Mouse (Mus musculus) embryonic facial prominence, embryonic 14.5 days (tissue): ENCODE measurements around the gene Pigm. TPM values are rescaled to one million over a fixed set of nuclear protein-coding genes. Genes with fewer than 3 reads are reported as not detected.

Source experiments
- ATAC-seq: fragments of 200-750 bp; cut with Nextera tagmentation; 2 replicates; pipeline ENCODE4 v1.8.0; 2017; ENCODE audit warnings: low read depth, moderate number of reproducible peaks, moderate TSS enrichment
- DNase-seq: peaks from one replicate; pipeline ENCODE4 v3.0.0-alpha.2; 2015; ENCODE audit warnings: low spot score
- H3K27ac ChIP-seq: fragments of 300-500 bp; sonication (generic); replicated peaks from 2 replicates; pipeline ENCODE4 v1.5.1; 2014; ENCODE audit warnings: low read depth, mild to moderate bottlenecking, low read length, moderate library complexity
- H3K27me3 ChIP-seq: fragments of 300-500 bp; sonication (generic); replicated peaks from 2 replicates; pipeline ENCODE4 v1.6.1; 2014; ENCODE audit warnings: low read length; ENCODE audit not compliant: control insufficient read depth, insufficient read depth
- H3K36me3 ChIP-seq: fragments of 300-500 bp; sonication (generic); 2 replicates; pipeline ENCODE4 v1.6.1; 2014; ENCODE audit warnings: low read length, mixed read lengths; ENCODE audit not compliant: control insufficient read depth, insufficient read depth
- H3K4me1 ChIP-seq: fragments of 300-500 bp; sonication (generic); 2 replicates; pipeline ENCODE4 v1.6.1; 2014; ENCODE audit warnings: antibody characterized with exemption, low read length; ENCODE audit not compliant: control insufficient read depth, insufficient read depth
- H3K4me2 ChIP-seq: fragments of 300-500 bp; sonication (generic); 2 replicates; pipeline ENCODE4 v1.6.1; 2014; ENCODE audit warnings: low read depth, mild to moderate bottlenecking, low read length, moderate library complexity, mixed read lengths
- H3K4me3 ChIP-seq: fragments of 300-500 bp; sonication (generic); 2 replicates; pipeline ENCODE4 v1.5.1; 2014; ENCODE audit warnings: low read depth, mild to moderate bottlenecking, low read length
- H3K9ac ChIP-seq: fragments of 300-500 bp; sonication (generic); 2 replicates; pipeline ENCODE4 v1.6.1; 2014; ENCODE audit warnings: low read depth, mild to moderate bottlenecking, low read length, moderate library complexity, mixed read lengths
- H3K9me3 ChIP-seq: fragments of 300-500 bp; sonication (generic); 2 replicates; pipeline ENCODE4 v1.6.1; 2016; ENCODE audit warnings: low read length; ENCODE audit not compliant: control insufficient read depth
- WGBS: fragments of 180-500 bp; shearing (Covaris S2); extraction: QIAGEN DNeasy Blood & Tissue Kit; methylation state at CpG from one replicate; pipeline ENCODE4 v1.1.7; 2014; 5-methylcytosine and 5-hydroxymethylcytosine counted together
- polyA plus RNA-seq: library from polyadenylated mRNA; unstranded; fragments of >200 nt; fragmentation: Nextera tagmentation; extraction: Ambion mirVana; gene quantifications from 2 replicates; pipeline ENCODE4 v1.2.1, GENCODE M21; 2014

Gene Pigm
- polyA plus RNA-seq, 1 experiment from 2014 or later, result 7.2 TPM

DNA sequence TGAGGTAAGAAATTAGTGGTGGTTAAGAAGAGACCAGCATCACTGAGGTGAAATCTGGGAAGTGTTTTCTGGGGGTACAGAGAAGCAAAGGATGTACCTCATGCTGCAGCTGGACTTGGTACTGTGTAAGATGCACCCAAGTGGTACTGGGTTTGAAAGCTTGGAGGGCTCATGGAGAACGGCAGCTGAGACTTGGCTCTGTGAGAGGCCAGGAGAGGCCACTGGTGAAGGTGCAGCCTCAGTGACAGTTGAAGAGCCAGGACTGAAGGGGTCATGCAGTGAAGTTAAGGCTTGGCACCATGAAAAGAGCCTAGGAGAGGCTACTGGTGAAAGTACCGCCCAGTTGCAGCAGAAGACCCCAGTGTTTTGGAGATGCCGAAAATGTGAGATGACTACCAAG, 51.5 kb downstream of the Pigm start:
- 88% methylated on average over 3 of the region's 3 CpGs for WGBS
- Histone ChIP-seq H3K36me3 (no peaks in the 10 kb centered on the region), H3K9ac (no peak overlapping the region), H3K27ac (no peak overlapping the region), H3K4me2 (no peak overlapping the region), H3K9me3 (no peaks in the 10 kb centered on the region), H3K27me3 (no peaks in the 10 kb centered on the region), H3K4me1 (0 out of 2 replicates have a peak, but pooled peaks cover 6% of the 10 kb centered on the region), H3K4me3 (no peak overlapping the region)
- ATAC-seq, result no peak
- DNase-seq, result no peak

DNA sequence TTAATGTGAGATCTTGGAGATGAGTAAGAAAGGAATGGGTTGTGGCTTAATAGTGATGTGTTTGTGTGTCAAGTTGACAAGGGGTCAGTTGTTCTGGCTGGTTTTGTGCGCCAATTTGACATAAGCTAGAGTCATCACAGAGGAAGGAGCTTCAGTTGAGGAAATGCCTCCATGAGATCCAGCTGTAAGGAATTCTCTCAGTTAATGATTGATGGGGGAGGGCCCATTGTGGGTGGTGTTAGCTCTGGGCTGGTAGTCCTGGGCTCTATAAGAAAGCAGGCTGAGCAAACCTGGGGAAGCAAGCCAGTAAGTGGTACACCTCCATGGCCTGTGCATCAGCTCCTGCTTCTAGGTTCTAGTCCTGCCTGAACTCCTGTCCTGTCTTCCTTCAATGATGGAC, 52.3 kb downstream of the Pigm start:
- WGBS, result 68% methylated on average over 1 of the region's 1 CpGs
- ATAC-seq (no peak), DNase-seq (no peak)
- Histone ChIP-seq H3K9ac (no peak overlapping the region), H3K36me3 (no peaks in the 10 kb centered on the region), H3K4me1 (0 out of 2 replicates have a peak, but pooled peaks cover 6% of the 10 kb centered on the region), H3K9me3 (no peaks in the 10 kb centered on the region), H3K4me3 (no peak overlapping the region), H3K27ac (no peak overlapping the region), H3K27me3 (no peaks in the 10 kb centered on the region), H3K4me2 (no peak overlapping the region)

DNA sequence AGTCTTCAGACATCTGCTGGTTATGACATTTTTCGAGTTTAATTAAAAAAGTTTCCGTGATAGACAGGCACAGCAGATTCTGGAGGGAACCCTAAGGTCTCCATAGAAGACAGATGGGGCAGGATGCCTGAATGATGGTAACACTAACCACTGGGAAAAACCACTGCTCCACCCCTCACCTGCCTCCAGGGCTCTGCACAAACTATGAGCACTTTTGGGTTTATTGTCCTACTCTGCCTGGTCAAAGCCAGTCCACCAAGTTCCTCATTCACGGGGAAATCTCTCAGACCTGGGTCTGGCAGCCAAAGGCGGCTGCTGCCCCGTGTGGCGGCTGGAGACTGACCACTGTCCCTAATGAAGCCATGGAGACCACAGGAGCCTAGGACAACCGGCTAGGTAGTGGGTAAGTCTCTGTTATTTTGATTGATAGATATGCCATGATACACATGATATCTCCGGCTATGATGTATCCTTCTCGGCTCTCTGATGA, 54.4 kb downstream of the Pigm start:
- DNase-seq (no peak), ATAC-seq (no peak)
- no peak overlapping the region for H3K27ac ChIP-seq
- no peak overlapping the region for H3K4me3 ChIP-seq
- H3K9ac ChIP-seq, result no peak overlapping the region
- no peaks in the 10 kb centered on the region for H3K9me3 ChIP-seq
- H3K4me2 ChIP-seq, result no peak overlapping the region
- 52% methylated on average over 9 of the region's 9 CpGs for WGBS
- 0 out of 2 replicates have a peak, but pooled peaks cover 6% of the 10 kb centered on the region for H3K4me1 ChIP-seq
- no peaks in the 10 kb centered on the region for H3K27me3 ChIP-seq
- no peaks in the 10 kb centered on the region for H3K36me3 ChIP-seq

DNA sequence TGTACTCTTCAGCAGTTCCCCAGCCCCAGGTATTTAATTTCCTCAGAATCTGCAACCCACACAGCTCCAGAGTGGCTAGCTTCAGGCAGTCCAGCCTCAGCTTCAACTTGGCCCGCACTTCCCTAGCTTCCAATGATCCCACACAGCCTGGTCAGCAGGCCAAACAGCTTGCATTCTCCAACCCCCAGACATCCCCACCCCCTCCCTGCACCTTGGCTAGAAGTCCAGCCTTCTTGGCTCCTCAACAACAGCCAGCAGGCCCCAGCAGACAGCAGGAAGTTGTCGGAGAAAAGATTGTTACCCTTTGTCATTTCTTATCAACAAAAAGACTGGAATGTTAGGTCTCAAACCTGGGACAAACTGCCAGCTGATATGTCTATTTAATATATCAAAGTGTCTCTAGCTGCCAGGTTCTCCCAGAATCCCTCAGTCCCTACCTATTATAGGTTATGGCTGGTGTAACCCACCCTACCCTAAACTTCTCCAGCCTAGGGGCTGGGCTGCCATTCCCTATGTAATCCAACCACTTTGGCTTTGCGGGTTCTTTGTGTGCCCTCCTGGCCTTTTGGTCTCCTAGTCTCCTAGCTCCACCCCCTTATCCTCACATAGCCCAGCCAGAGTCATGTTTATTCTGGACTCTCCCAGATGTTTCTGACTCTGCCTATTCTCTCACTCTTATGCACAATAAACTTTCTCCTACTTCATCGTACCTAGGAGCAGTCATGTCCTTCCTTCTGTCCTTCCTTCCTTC, 55.7 kb downstream of the Pigm start:
- ATAC-seq (no peak), DNase-seq (no peak)
- no peak overlapping the region for H3K4me3 ChIP-seq
- no peaks in the 10 kb centered on the region for H3K36me3 ChIP-seq
- no peak overlapping the region for H3K4me2 ChIP-seq
- H3K4me1 ChIP-seq, result 0 out of 2 replicates have a peak, but pooled peaks cover 6% of the 10 kb centered on the region
- H3K9me3 ChIP-seq, result no peaks in the 10 kb centered on the region
- 30% methylated on average over 4 of the region's 4 CpGs for WGBS
- no peaks in the 10 kb centered on the region for H3K27me3 ChIP-seq
- no peak overlapping the region for H3K9ac ChIP-seq
- no peak overlapping the region for H3K27ac ChIP-seq

DNA sequence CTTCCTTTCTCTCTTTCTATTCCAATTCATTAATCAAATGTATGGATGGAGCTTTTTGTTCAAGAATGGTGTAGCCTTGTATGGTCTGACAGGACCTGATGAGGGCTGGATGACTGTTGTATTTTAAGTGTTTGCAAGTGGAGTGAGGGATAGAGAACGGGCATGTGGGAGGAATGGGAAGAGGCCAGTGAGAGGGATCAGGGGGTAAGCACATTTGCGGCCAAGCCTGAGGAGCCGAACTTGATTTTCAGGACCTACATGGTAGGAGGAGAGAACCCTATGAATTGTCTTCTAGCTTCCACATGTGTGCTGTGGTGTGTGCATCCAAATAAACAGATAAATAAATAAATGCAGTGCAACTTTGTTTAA, 56.2 kb downstream of the Pigm start:
- Histone ChIP-seq H3K36me3 (no peaks in the 10 kb centered on the region), H3K4me1 (0 out of 2 replicates have a peak, but pooled peaks cover 6% of the 10 kb centered on the region), H3K4me3 (no peak overlapping the region), H3K9ac (no peak overlapping the region), H3K27me3 (no peaks in the 10 kb centered on the region), H3K9me3 (no peaks in the 10 kb centered on the region), H3K27ac (no peak overlapping the region), H3K4me2 (no peak overlapping the region)
- no peak for DNase-seq
- 72% methylated on average over 3 of the region's 3 CpGs for WGBS
- no peak for ATAC-seq

DNA sequence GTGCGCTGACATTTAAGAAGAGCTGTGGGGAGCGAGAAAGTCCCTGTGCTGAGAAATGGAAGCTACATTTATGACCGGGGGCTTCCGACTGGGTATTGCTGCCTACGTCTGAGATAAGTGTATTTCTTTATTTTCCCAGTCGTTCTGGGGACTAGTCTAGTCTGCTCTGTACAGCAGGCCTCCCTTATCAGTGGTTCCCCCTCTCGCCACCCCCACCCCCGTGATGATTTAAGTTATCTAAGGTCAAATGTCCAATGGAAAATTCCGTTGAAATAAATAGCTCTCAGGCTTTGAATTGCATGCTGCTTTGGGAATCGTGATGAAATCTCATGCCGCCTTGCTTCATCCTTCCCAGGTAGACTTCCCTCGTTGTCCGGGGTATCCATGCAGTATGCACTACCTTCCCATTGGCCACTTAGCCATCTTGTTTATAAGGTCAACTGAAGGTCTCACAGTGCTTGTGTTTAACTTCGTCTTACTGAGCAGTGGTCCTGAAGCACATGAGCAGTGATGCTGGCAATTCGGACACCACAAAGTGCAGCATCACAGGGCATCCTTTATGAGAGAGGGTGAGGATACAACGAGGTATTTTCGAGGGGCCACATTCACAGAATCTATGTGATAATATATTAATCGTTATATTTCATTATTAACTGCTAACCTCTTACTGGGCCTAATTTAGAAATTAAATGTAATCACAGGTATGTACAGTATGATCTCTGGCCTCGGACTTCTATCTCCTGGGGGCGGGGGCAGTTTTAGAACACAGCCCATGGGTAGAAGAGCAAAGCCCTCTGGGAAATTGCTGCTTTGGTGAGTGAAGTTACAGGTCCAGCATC, 56.9 kb downstream of the Pigm start:
- DNase-seq (no peak), ATAC-seq (no peak)
- WGBS, result 83% methylated on average over 20 of the region's 20 CpGs
- Histone ChIP-seq H3K4me3 (no peak overlapping the region), H3K9me3 (no peaks in the 10 kb centered on the region), H3K9ac (no peak overlapping the region), H3K27me3 (no peaks in the 10 kb centered on the region), H3K4me1 (0 out of 2 replicates have a peak, but pooled peaks cover 6% of the 10 kb centered on the region), H3K27ac (no peak overlapping the region), H3K36me3 (no peaks in the 10 kb centered on the region), H3K4me2 (no peak overlapping the region)

Other genes starting within 250 kb of the Pigm start
- 130 and 148 TPM in 2 replicates for gene Pex19, start 249.8 kb upstream of the Pigm start, polyA plus RNA-seq
- gene Dcaf8, start 228.5 kb upstream of the Pigm start, polyA plus RNA-seq, result 102 and 119 TPM in 2 replicates
- gene Pea15a, start 169.7 kb upstream of the Pigm start, polyA plus RNA-seq, result 149 and 150 TPM in 2 replicates
- gene Casq1, start 156.7 kb upstream of the Pigm start, polyA plus RNA-seq, result 39.4 and 74.3 TPM in 2 replicates
- gene Atp1a4, start 118.1 kb upstream of the Pigm start, polyA plus RNA-seq, result 0.05 TPM in 1 of 2 replicates, not detected in the other
- gene Igsf8, start 114.9 kb upstream of the Pigm start, polyA plus RNA-seq, result 57.2 and 60.4 TPM in 2 replicates
- gene Atp1a2, start 78.5 kb upstream of the Pigm start, polyA plus RNA-seq, result 5.6 and 6.2 TPM in 2 replicates
- 0.06 TPM in 1 of 2 replicates, not detected in the other for gene Kcnj9, start 47.2 kb upstream of the Pigm start, polyA plus RNA-seq
- gene Kcnj10, start 35.3 kb upstream of the Pigm start, polyA plus RNA-seq, result 0.18 and 0.28 TPM in 2 replicates
- gene Slamf9, start 98.8 kb downstream of the Pigm start, polyA plus RNA-seq, result 0.68 and 0.77 TPM in 2 replicates
- gene Igsf9, start 105.2 kb downstream of the Pigm start, polyA plus RNA-seq, result 21.4 and 26.3 TPM in 2 replicates
- 192 and 231 TPM in 2 replicates for gene Tagln2, start 123.5 kb downstream of the Pigm start, polyA plus RNA-seq
- gene Cfap45, start 144.3 kb downstream of the Pigm start, polyA plus RNA-seq, result 6.5 and 8.9 TPM in 2 replicates
- 0.45 and 1.6 TPM in 2 replicates for gene Vsig8, start 179.4 kb downstream of the Pigm start, polyA plus RNA-seq
- gene Slamf8, start 214.0 kb downstream of the Pigm start, polyA plus RNA-seq, result 0.17 TPM in 1 of 2 replicates, not detected in the other
- gene Fcrl6, start 226.0 kb downstream of the Pigm start, polyA plus RNA-seq, result 0.13 and 0.26 TPM in 2 replicates